Mouse (Mus musculus) thymus, postnatal 14 days (tissue): ENCODE data around the gene Hist1h2ab.
"Not testable (repeated sequence)": the region's sequence is repeated elsewhere in the genome, so short reads cannot be mapped to it uniquely, and the experiment has no call there.

ENCODE experiments used
- DNase-seq: peaks from one replicate; pipeline ENCODE4 v3.0.0; 2021

Hist1h2ab gene

GRCm38 (mm10) chr13:23750839-23751477, at the start of gene Hist1h2ab:
Hist1h2ab (plus strand) TSS chr13:23751126.
- DNase-seq: peak; percentile 74

GRCm38 (mm10) chr13:23702220-23702619, 48.7 kb upstream of the Hist1h2ab start:
- DNase-seq: no peak

- not testable (repeated sequence) for DNase-seq
Measured at GRCm38 (mm10) chr13:23702801-23703200, 48.1 kb upstream of the Hist1h2ab start.

- DNase-seq: no peak
Measured at GRCm38 (mm10) chr13:23705751-23706356, 45.1 kb upstream of the Hist1h2ab start.

- DNase-seq: no peak
Measured at GRCm38 (mm10) chr13:23706771-23707170, 44.2 kb upstream of the Hist1h2ab start.

- DNase-seq: no peak
Measured at GRCm38 (mm10) chr13:23708041-23708440, 42.9 kb upstream of the Hist1h2ab start.

GRCm38 (mm10) chr13:23708654-23709053, 42.3 kb upstream of the Hist1h2ab start:
- DNase-seq: no peak

- DNase-seq: no peak
Measured at GRCm38 (mm10) chr13:23709714-23710373, 41.1 kb upstream of the Hist1h2ab start.

- peak; percentile 83 for DNase-seq
Measured at GRCm38 (mm10) chr13:23710374-23711089, 40.4 kb upstream of the Hist1h2ab start, which contains the start of gene Hfe. Hfe (minus strand) TSS chr13:23710854.

GRCm38 (mm10) chr13:23716261-23717042, 34.5 kb upstream of the Hist1h2ab start:
- no peak for DNase-seq

- DNase-seq: no peak
Measured at GRCm38 (mm10) chr13:23717176-23717575, 33.8 kb upstream of the Hist1h2ab start.

- not testable (repeated sequence) for DNase-seq
Measured at GRCm38 (mm10) chr13:23717593-23718245, 33.2 kb upstream of the Hist1h2ab start.

GRCm38 (mm10) chr13:23724239-23724638, 26.7 kb upstream of the Hist1h2ab start:
- no peak for DNase-seq

GRCm38 (mm10) chr13:23725213-23725612, 25.7 kb upstream of the Hist1h2ab start:
- no peak for DNase-seq

- DNase-seq: no peak
Measured at GRCm38 (mm10) chr13:23728472-23729191, 22.3 kb upstream of the Hist1h2ab start.

GRCm38 (mm10) chr13:23729192-23729525, 21.8 kb upstream of the Hist1h2ab start:
- peak; percentile 57 for DNase-seq

- no peak for DNase-seq
Measured at GRCm38 (mm10) chr13:23729706-23730105, 21.2 kb upstream of the Hist1h2ab start.

GRCm38 (mm10) chr13:23730479-23730878, 20.4 kb upstream of the Hist1h2ab start:
- no peak for DNase-seq

GRCm38 (mm10) chr13:23732156-23732804, 18.6 kb upstream of the Hist1h2ab start:
- DNase-seq: peak; percentile 52

GRCm38 (mm10) chr13:23737091-23737490, 13.8 kb upstream of the Hist1h2ab start:
- DNase-seq: no peak

- DNase-seq: peak; percentile 57
Measured at GRCm38 (mm10) chr13:23738041-23738440, 12.9 kb upstream of the Hist1h2ab start.
